Mouse (Mus musculus): ENCODE data around the gene Rhot2. TPM values are rescaled to one million over a fixed set of nuclear protein-coding genes. Genes with fewer than 3 reads are reported as not detected.

The Rhot2 gene
- total RNA-seq, 2 experiments from 2014 or later = 81.9 to 84.9 TPM

DNA sequence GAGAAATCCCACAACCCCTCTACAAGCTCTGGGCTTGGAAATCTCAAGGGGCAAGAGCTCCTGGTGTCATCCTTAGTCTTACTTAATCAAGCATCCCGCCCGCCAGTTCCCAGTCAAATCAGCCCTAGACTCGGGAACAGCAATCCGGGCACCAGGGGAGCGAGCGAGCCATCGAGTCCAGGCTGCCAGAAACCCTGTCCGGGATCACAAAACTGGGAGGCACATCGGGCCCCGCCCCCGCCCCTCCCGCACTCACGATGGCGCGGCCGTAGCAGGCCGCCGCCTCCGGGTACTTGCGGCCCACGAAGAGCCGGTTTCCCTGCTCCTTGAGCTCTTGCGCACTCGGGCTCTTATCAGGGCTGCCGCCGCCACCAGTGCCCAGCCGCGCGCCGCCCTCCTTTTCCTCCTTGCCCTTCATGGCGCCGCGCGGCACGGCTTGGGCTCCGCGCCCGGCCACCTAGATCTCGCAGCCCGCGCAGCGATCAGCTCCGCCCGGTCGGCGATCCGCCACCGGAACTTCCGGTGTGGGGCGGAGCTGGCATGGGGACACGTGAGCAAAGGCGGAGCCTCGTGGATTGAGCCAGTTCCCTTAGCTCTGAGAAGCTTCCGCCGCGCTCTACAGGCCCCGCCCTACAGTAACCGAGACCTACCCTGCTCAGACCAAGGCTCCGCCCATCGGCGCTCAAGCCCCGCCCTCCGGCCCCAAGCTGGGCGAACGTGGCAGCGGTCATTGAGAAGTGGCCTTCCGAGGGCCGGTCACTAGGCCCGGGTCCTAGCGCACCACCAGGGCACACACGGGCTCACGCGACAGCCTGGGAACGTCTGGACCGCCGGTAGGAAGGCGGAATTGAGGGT is 12.0 kb downstream of the Rhot2 start:
- DNase-seq (ENCODE audit: low spot score in 2 of 2) = peak; percentile 98 to 99
- intact Hi-C loops (cut with DNase I) = loop anchor here (1.0 kb wide), 1 partner anchor 43 kb away; the partner anchor contains the start of gene Mettl26

DNA sequence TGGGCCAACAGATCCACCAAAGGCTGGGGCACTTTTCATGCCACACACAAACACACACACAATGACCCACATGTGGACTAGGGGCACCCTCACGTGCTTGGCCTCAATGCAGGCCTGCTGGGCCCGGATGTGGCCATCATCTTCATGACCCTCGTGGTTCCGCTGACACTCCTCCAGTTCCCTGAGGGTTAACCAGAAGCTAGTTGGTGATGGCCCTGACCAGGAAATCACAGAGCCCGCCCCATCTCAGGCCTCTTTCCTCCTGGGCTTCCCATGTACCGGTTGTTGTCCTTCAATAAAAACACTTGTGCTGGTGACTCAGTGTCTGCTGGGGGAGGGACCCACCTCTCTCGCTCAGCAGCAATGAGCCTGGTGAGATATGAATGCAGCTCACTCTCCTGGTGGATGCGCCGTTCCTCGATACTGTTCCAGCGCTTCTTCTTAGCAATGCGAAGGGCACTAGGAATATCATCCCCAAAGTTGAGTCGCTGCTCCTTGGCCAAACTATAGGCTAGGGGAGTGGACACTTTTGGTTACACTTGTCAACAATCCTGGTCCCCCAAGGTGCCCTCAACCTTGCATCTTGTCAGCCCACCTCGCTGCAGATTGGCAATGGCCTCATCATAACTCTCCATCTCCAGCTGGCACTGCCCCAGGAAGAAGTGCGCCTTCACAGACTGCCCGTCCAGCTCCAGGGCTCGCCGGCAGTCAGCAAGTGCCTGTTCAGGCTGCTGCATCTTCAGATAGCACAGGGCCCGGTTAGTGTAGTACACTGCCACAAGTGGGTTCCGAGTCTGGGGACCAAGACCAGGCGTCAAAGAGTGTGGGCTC is 13.0 kb downstream of the Rhot2 start:
- intact Hi-C loops (cut with DNase I) = no loop called here
- DNase-seq (ENCODE audit: low spot score in 2 of 2) = no peak

DNA sequence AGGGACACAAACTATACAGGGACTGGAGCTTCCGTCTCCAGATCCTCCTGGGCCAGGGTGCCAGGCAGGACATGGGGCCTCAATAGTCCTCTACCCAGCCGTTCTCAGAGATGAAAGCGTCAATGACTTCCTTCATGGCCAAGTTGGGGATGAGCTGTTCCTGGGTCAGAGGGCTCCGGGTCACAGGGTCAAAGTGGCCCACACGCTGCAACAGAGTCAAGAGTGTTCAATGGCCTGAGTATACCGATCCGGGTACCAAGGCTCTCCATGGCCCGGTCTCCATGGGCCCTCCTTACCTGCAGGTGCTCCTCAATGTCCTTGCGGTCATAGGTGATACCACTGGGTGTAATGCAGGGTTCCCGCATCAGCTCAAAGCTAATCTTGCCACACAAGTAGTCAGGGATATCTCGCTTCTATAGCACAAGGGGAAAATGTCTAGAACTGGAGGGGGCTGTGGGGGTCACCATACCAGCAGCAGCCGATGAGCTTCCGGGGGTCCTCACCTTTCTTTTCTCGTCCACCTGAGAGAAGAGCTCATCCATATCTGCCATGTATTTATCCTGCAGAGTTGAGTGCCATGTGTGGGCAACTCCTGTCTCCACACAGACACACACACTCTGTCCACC is 13.7 kb downstream of the Rhot2 start:
- intact Hi-C loops (cut with DNase I) = no loop called here
- no peak for DNase-seq (ENCODE audit: low spot score in 2 of 2)

DNA sequence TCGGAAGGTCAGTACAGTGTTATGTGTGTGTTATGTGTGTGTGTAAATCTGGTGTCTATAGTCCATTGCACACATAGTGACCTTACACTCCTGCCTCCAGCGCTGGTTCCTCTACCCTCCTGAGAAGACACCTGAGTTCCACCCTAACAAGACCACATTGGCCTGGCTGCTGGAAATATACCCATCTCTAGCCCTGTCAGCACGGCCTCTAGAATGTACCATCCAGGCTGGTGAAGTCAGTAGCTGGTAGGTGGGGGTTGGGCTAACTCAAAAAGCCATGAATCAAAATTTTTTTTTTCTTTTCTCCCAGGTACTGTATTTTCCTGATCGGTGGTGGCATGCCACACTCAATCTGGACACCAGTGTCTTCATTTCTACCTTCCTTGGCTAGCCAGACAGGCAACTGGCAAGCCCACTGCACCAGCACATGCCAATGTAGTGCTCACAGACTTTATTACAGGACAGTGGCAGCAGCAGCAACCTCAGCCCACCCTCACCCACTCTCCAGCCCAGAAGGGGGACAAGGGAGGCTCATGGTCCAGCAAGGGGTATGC is 14.4 kb downstream of the Rhot2 start:
- intact Hi-C loops (cut with DNase I) = no loop called here
- no peak for DNase-seq (ENCODE audit: low spot score in 2 of 2)

DNA sequence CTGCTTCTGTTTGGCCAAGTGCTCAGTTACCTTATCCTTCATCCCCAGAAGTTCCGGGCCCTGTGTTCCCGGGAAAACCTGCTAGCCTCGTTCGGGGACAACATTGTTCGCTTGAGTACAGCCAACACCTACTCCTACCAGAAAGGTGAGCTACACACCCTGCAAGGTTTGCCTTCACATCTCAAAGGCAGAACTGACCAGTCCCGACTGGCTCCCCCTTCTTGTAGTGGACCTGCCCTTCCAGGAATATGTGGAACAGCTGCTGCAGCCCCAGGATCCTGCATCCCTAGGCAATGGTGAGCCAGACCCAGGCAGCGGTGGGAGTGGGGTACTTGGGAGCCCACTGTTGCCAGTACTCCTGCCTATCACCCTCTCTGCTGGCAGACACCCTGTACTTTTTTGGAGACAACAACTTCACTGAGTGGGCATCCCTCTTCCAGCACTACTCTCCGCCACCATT is 15.1 kb downstream of the Rhot2 start:
- intact Hi-C loops (cut with DNase I) = no loop called here
- no peak for DNase-seq (ENCODE audit: low spot score in 2 of 2)

DNA sequence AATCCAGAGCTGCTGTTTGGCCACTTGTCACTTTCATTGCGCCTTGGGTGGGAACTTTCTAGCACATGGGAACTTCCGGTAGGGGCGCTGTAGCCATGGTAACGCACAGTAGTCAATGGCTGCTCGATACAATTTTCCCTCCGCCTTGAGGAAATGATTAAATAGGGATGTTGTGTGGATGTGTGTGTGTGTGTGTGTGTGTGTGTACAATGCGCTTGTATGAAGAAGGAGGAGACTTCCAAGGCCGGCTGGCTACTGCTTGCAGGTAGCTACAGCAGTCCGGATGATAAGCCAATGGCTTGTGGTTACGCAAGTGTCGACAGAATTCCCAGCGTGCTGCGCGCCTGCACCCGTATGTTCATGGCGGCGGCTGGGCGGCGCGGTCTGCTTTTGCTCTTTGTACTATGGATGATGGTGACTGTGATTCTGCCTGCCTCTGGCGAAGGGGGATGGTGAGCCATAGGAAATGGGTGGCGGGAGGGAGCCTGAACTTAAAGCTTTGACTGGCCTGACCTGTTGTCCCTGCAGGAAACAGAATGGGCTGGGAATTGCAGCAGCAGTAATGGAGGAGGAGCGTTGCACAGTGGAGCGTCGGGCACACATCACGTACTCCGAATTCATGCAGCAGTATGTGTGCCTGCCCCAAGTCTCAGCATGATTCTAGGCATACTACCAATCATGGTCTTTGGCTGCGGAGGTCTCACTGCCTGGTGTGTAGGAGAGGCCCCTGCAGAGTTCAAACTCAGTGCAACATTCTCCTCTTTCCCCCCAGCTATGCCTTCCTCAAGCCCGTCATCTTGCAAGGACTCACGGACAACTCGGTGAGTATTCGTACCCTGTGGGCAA is 15.7 kb downstream of the Rhot2 start, which contains the start of gene Jmjd8:
Gene Jmjd8, plus strand, starts transcription at position 156 of the 846 bp plus-strand sequence.
- DNase-seq (ENCODE audit: low spot score in 2 of 2) = peak; percentile 89 to 92
- intact Hi-C loops (cut with DNase I) = no loop called here

DNA sequence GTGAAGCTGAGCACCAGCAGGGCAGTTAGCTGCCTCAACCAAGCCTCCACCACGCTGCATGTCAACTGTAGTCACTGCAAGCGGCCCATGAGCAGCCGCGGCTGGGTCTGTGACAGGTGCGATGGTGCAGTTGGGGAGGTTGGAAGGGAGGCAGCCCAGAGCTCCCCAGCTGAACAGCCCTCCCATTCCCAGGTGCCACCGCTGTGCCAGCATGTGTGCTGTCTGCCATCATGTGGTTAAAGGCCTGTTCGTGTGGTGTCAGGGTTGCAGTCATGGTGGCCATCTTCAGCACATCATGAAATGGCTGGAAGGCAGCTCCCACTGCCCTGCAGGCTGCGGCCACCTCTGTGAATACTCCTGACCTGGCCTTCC is 16.4 kb downstream of the Rhot2 start:
- intact Hi-C loops (cut with DNase I) = no loop called here
- DNase-seq (ENCODE audit: low spot score in 2 of 2) = no peak

DNA sequence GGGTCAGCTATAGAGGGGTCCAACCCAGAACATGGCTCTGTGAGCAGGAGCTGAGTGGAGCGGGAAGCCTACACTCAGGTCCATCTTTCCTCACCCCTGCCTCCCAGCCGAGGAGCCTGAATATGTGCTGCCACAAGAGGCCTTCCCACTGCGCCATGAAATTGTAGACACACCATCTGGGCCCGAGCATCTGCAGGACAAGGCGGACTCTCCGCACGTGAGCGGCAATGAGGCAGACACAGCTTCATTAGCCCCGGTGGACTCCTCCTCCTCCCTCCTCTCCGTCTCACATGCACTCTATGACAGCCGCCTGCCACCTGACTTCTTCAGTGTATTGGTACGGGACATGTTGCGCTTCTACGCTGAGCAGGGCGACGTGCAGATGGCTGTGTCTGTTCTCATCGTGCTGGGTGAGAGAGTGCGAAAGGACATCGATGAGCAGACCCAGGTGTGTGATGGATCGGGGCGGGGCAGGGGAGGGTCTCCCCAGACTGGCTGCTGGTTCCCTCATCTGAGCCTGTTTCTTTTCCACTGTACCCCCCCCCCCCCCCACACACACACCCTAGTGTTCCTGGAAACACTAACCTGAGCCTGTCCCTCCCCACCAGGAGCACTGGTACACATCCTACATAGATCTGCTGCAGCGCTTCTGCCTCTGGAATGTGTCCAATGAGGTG is 17.0 kb downstream of the Rhot2 start:
- DNase-seq (ENCODE audit: low spot score in 2 of 2) = no peak

DNA sequence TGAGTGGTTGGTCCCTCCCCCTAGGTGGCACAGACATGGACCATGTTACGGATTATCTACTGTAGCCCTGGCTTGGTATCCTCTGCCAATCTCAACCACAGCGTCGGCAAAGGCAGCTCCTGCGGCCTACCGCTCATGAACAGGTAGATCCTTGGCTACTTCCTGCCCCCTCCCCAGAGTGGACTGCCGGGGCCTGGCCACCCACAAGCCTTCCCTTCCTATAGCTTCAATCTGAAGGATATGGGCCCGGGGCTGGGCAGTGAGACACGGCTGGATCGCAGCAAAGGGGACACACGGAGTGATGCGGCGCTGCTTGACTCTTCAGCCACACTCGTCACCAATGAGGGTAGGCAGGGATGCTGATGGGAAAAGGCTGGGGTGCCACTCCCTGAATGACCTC is 17.6 kb downstream of the Rhot2 start:
- no peak for DNase-seq (ENCODE audit: low spot score in 2 of 2)
- intact Hi-C loops (cut with DNase I) = no loop called here

More for the DNA sequence above, 17.0 kb downstream of the Rhot2 start:
- intact Hi-C loops (cut with DNase I) = no loop called here

DNA sequence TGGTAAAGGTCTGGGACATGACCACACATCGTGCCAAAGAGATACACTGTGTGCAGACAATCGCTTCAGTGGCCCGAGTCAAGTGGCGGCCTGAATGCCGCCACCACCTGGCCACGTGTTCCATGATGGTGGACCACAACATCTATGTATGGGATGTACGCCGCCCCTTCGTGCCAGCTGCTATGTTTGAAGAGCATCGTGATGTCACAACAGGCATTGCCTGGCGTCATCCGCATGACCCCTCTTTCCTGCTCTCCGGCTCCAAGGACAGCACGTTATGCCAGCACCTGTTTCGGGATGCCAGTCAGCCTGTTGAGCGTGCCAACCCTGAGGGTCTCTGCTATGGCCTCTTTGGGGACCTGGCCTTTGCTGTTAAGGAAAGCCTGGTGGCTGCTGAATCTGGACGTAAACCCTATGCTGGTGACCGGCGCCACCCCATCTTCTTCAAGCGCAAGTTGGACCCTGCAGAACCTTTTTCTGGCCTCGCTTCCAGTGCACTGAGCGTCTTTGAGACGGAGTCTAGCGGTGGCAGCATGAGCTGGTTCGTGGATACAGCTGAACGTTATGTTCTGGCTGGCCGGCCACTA is 18.6 kb downstream of the Rhot2 start:
- intact Hi-C loops (cut with DNase I) = no loop called here

DNA sequence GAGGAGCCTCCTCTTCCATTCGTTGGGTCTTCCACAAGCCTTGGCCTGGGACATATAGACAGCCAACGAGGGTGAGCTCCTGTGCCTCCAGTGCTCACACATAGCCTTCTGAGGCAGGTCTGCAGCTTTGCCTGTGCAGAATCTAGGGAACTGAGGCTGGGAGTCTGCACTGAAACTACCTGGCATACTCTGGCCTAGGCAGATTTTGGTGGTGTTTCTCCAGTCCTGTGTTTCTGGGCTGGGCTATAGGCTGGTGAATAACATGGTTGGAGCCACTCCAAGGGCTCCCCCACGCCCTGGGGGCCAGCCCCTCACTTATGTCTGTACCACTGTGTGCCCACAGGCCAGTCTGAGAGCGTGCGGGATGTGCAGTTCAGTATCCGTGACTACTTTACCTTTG is 19.3 kb downstream of the Rhot2 start:
- intact Hi-C loops (cut with DNase I) = no loop called here
- DNase-seq (ENCODE audit: low spot score in 2 of 2) = no peak

More for the DNA sequence above, 18.6 kb downstream of the Rhot2 start:
- no peak for DNase-seq (ENCODE audit: low spot score in 2 of 2)

DNA sequence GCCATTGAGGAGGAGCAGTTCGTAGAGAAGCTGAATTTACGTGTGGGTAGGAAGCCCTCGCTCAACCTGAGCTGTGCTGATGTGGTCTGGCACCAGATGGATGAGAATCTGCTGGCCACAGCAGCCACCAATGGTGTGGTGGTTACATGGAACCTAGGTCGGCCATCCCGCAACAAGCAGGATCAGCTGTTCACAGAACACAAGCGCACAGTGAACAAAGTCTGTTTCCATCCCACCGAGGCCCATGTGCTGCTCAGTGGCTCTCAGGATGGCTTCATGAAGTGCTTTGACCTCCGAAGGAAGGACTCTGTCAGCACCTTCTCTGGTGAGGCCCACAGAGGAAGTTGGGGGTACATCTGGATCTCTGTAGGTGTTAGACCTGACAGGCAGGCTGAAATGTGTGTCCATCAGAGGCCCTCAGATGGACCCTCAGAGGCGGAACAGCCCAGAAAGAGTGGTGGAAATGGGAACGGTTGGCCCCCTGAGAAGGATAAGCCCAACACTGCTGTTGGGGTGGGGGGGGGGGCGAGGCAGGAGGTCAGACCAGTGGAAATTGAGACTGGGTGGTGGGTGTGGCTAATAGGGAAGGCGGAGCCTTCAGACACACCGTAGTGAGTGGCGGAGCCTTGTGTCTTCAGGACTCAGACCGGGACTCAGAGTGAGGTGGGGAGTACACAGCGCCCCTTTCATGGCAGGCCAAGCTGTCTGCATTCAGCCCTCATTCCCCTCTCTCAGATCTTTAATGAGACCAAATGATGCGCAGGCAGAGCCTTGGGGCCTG is 20.1 kb downstream of the Rhot2 start:
- intact Hi-C loops (cut with DNase I) = no loop called here
- no peak for DNase-seq (ENCODE audit: low spot score in 2 of 2)

DNA sequence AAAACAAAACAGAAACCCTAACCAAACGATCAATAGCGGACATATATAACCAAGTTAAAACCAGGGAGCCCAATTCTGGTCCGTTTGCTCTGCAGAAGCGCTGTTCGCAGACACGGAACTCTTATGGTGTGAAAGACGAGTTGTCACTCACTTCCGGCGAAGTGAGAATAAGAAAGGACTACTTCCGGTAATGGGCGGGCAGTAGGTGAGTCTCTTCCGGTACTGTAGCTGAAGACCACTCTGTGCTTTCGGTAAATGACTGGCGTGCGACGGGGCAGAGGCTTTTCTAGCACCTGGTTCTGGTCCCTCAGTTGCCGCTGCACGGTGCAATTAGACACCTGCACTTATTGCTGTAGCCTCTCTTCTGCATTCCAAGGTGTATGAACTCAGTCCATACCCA is 21.2 kb downstream of the Rhot2 start, which contains the start of gene Wdr24:
Gene Wdr24, plus strand, starts transcription at position 176 of the 400 bp plus-strand sequence.
- intact Hi-C loops (cut with DNase I) = no loop called here
- peak; percentile 83 to 89 for DNase-seq (ENCODE audit: low spot score in 2 of 2)

DNA sequence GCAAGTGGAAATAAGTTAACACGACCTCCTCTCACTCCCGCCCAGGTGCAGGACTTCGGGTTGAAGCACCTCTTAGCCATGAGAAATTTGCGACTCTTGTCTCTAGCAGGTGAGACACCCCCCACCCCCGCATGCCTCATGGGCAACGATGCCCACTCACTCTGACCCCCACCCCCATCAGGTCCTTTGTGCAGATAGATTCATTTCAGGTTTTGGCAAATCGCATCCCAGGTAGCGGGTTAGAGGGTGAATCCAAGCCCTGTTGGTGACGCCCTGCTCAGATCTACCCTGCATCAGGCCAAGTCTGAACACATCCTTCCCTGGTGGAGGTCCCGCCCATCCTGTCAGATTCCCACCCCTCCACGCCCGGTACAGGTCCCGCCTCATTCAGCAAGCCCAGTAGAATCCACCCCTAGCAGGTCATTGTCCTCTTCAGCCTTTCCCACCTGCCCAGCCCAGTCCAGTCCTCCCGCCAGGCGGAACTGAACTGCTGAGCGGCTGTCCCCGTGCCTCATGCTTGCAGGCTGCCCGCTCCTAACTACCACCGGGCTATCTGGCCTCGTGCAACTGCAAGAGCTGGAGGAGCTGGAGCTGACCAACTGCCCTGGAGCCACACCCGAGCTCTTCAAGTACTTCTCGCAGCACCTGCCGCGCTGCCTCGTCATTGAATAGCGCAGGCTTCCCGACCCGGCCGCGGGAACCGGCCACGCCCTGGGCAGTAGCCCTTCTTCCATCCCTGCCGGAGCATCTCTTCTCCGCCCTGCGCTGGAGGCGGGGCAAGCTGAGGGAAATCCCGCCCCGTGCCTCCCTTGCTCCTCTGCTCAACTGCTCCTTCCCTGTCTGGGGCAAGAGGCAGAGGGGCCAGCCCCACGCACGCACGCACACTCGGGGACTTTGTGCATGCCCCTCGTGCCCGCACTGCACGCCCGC is 25.5 kb downstream of the Rhot2 start:
- intact Hi-C loops (cut with DNase I) = no loop called here
- no peak for DNase-seq (ENCODE audit: low spot score in 2 of 2)

DNA sequence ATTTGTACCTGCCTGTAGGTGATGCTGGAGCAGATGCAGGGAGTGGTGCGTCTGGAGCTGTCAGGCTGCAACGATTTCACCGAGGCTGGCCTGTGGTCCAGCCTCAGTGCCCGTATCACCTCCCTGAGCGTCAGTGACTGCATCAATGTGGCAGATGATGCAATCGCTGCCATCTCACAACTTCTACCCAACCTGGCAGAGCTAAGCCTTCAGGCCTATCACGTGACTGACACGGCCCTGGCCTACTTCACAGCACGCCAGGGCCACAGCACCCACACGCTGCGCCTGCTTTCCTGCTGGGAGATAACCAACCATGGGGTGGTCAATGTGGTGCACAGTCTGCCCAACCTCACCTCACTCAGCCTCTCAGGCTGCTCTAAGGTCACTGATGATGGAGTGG is 27.0 kb downstream of the Rhot2 start:
- intact Hi-C loops (cut with DNase I) = no loop called here
- no peak for DNase-seq (ENCODE audit: low spot score in 2 of 2)

DNA sequence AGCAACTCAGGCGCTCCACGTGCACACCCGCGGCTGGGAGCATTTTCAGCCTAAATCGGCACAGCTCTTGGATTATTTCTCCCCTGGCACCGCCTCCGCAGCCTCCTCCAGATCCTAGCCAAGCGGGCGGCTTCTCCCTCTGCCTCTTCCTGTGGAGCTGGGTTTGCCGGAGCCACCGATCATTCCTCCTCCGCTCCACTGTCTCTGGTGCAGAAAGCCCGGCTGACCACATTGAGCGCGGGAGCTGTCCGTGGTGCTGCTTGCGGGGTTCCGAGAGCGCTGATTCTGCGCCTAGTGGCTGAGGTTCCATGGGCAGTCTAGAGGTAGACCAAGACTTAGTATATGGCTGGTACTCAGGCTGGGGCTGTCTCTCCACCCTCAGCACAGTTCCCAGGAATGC is 31.2 kb downstream of the Rhot2 start:
- intact Hi-C loops (cut with DNase I) = no loop called here

More for the DNA sequence above, 31.2 kb downstream of the Rhot2 start:
- peak; percentile 83 to 89 for DNase-seq (ENCODE audit: low spot score in 2 of 2)

All from left cerebral cortex, postnatal 14 days (tissue).